Mouse (Mus musculus): Measurements from ENCODE around the gene Sectm1b.

DNA sequence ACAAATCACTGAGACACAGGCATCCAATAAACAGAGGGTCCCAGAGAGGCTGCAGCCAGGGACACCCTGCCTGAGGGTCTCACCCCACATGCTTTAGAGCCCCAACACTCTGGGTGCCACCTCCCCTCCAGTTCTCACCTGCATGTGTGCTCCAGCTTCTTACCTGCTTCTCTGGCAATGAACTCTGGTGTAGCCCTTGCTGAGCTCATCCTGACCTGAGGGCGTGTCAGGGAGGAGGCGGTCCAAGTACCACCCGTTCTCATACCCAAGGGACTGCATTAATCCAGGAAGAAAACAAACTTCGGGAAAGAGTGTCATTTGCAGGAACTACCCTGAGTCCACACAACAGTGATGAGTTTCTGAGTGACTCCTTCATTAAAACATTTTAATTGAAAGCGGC is at the start of gene Sectm1b:
- no peak for TF ChIP-seq USF1 (IDR thresholded peaks at IDR 0.05; ENCODE audit: low read depth)
- TF ChIP-seq CTCF (IDR thresholded peaks at IDR 0.05; ENCODE audit: control insufficient read depth, insufficient read depth, insufficient read length): no peak
- no peak for TF ChIP-seq MAX (IDR thresholded peaks at IDR 0.05)
- TF ChIP-seq FOSL1 (IDR thresholded peaks at IDR 0.05; ENCODE audit: insufficient read depth, low read length, poor library complexity, severe bottlenecking): no peak
- no peak for TF ChIP-seq CEBPB (IDR thresholded peaks at IDR 0.05; ENCODE audit: low read depth)
- no peak for TF ChIP-seq MYOG (IDR thresholded peaks at IDR 0.05; ENCODE audit: control insufficient read depth, extremely low read depth, insufficient read length)

All from C2C12 (cell line).